6 mouse cellular contexts compared by ENCODE assay signal in the genomic region with DNA sequence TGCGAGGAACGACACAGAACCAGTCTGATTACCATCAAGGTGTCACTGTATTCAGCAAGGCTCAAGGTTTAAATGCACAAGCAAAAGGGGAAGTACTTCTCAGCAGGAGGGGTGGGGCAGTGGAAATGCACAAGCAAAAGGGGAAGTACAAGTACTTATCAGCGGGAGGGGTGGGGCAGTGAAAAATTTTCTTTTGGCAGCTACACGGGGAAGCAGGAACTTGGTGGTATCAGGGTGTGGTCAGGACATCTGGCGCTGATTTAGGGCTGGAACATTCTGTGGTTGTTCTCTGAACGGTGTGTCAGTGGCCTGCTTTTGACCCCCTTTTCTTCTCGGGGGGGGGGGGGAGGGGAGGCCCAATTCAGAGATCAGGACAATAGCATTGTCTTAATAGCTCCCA.
DNase-seq lines count a peak whose midpoint lies in the region; TF ChIP-seq lines count a peak whose summit lies in the region.
"Not testable (repeated sequence)": the region's sequence is repeated elsewhere in the genome, so short reads cannot be mapped to it uniquely, and the experiment has no call there.

No protein-coding gene starts in this region.

- H3K36me3 ChIP-seq in MEL (ENCODE audit: control insufficient read depth in 1 of 2, insufficient read depth in 2 of 2, low read length in 2 of 2), result not testable (repeated sequence)

- TF ChIP-seq RAD21 in MEL (IDR thresholded peaks at IDR 0.05; ENCODE audit: low read depth, low read length), result not testable (repeated sequence)

- not testable (repeated sequence) for H3K9me3 ChIP-seq in MEL (replicated peaks; ENCODE audit: insufficient read depth, low read length)

- TF ChIP-seq EP300 in MEL (IDR thresholded peaks at IDR 0.05; ENCODE audit: low read depth in 1 of 2, low read length in 2 of 2), result not testable (repeated sequence)

- H3K27ac ChIP-seq in MEL (ENCODE audit: control insufficient read depth, low read depth, low read length), result not testable (repeated sequence)

- TF ChIP-seq POLR2A in MEL (IDR thresholded peaks at IDR 0.05; ENCODE audit: control insufficient read depth in 1 of 2, insufficient read depth in 1 of 2, low read depth in 1 of 2, low read length in 2 of 2, poor library complexity in 1 of 2), result not testable (repeated sequence)

- not testable (repeated sequence) for H3K9ac ChIP-seq in MEL (ENCODE audit: control insufficient read depth, low read depth, low read length, poor library complexity, severe bottlenecking)

- not testable (repeated sequence) for TF ChIP-seq CTCF in MEL (IDR thresholded peaks at IDR 0.05 in 2 of 3, conservative IDR thresholded peaks at IDR 0.05 in 1 of 3; ENCODE audit: control insufficient read depth in 1 of 3, insufficient read depth in 1 of 3, low read depth in 2 of 3, low read length in 3 of 3, poor library complexity in 1 of 3, severe bottlenecking in 1 of 3)

- not testable (repeated sequence) for H3K4me3 ChIP-seq in MEL (ENCODE audit: control insufficient read depth in 1 of 2, insufficient read depth in 1 of 2, low read depth in 2 of 2, low read length in 2 of 2)

- not testable (repeated sequence) for H3K4me1 ChIP-seq in MEL (ENCODE audit: control insufficient read depth in 1 of 2, insufficient read depth in 2 of 2, low read length in 2 of 2)

- not testable (repeated sequence) for H3K79me2 ChIP-seq in MEL (ENCODE audit: control insufficient read depth, insufficient read depth, low read length, poor library complexity)

- H3K27me3 ChIP-seq in MEL (ENCODE audit: control insufficient read depth in 1 of 2, insufficient read depth in 2 of 2, low read length in 2 of 2), result not testable (repeated sequence)

- peak; percentile 9 for DNase-seq in 3T3-L1 (ENCODE audit: low read depth, low spot score)
- DNase-seq in A20 (ENCODE audit: low read depth, low spot score), result peak; percentile 16
- DNase-seq in B cell, adult 2 months, result peak; percentile 37 to 57
- peak; percentile 18 for DNase-seq in MEL (ENCODE audit: low read depth, low spot score)
- peak; percentile 63 for DNase-seq in R1 (ENCODE audit: low read depth, low spot score)
- DNase-seq in heart, adult 11 months, result peak; percentile 81

Comparison
In these comparisons a context has a peak if more than half of its experiments do, and no peak if none do; other contexts are left out.
1. DNase-seq: peak in every context shown above with its lines; median percentile 81 in heart, adult 11 months; 63 in R1; 47 in B cell, adult 2 months; 18 in MEL; 16 in A20; 9 in 3T3-L1.